Mouse (Mus musculus) midbrain, embryonic 14.5 days (tissue): ENCODE measurements around the gene Kdelc2. TPM values are rescaled to one million over a fixed set of nuclear protein-coding genes. Genes with fewer than 3 reads are reported as not detected.

ENCODE experiments used
- microRNA-seq: library from miRNA; unstranded; fragments of <30 nt; microRNA quantifications from one replicate; pipeline ENCODE4, GENCODE M21; 2016
- polyA plus RNA-seq: library from polyadenylated mRNA; unstranded; fragments of >200 nt; fragmentation: Nextera tagmentation; extraction: Ambion mirVana; gene quantifications from 2 replicates; pipeline ENCODE4 v1.2.1, GENCODE M21; 2014

The Kdelc2 gene
- polyA plus RNA-seq, 1 experiment from 2014 or later, result 5.5 TPM

Small RNA genes lying within 50 kb of the gene (microRNA-seq; reads per million reads assigned to microRNA genes)
- not detected for gene Mir130c

Other genes with a start within 250 kb of the Kdelc2 start
- 22.1 and 24.7 TPM in 2 replicates for gene Ddx10, start 136.0 kb upstream of the Kdelc2 start, polyA plus RNA-seq
- 0.23 and 0.79 TPM in 2 replicates for gene Exph5, start 82.4 kb upstream of the Kdelc2 start, polyA plus RNA-seq
- gene 4930550C14Rik, start 18.3 kb downstream of the Kdelc2 start, polyA plus RNA-seq, result 0.08 and 0.41 TPM in 2 replicates
- 11.2 and 13.0 TPM in 2 replicates for gene Atm, start 152.7 kb downstream of the Kdelc2 start, polyA plus RNA-seq
- gene Npat, start 153.0 kb downstream of the Kdelc2 start, polyA plus RNA-seq, result 10.3 and 16.1 TPM in 2 replicates
- gene Acat1, start 226.4 kb downstream of the Kdelc2 start, polyA plus RNA-seq, result 157 and 160 TPM in 2 replicates